Mouse (Mus musculus) olfactory bulb, adult 2 months (tissue): ENCODE measurements at regions not wholly inside any gene's neighbourhood (a gene's known extent, or its start where the extent isn't known, plus 50 kb on each side); places are given as distances from the start of the nearest gene placed in this dataset.

Experiments
- CTCF ChIP-seq: fragments of 200-500 bp; IDR thresholded peaks from 2 replicates; pipeline ENCODE4 v1.5.1; 2012; ENCODE audit warnings: low read depth, mild to moderate bottlenecking, low read length, moderate library complexity; ENCODE audit not compliant: insufficient read depth
- POLR2A ChIP-seq: fragments of 200-500 bp; IDR thresholded peaks from 2 replicates; pipeline ENCODE4 v1.6.1; 2012; ENCODE audit warnings: mild to moderate bottlenecking, low read depth, low read length, moderate library complexity; ENCODE audit not compliant: insufficient read depth

GRCm38 (mm10) chr17:45291052-45291451 is 142.5 kb downstream of the Cdc5l start:
- TF ChIP-seq CTCF (no peak), POLR2A (no peak)
